Mouse (Mus musculus) CH12.LX (cell line): ENCODE results near the gene Cmtm7. TPM values are rescaled to one million over a fixed set of nuclear protein-coding genes. Genes with fewer than 3 reads are reported as not detected.

Experiments used
- DNase-seq: peaks from one replicate; pipeline ENCODE4 v3.0.0-alpha.2; 2013; ENCODE audit errors: extremely low read depth
- H3K27ac ChIP-seq: 2 replicates; pipeline ENCODE4 v1.5.1; 2012; ENCODE audit warnings: low read depth, mild to moderate bottlenecking, control low read depth, moderate library complexity; ENCODE audit not compliant: insufficient read depth
- H3K27me3 ChIP-seq: replicated peaks from 2 replicates; pipeline ENCODE3; 2012; ENCODE audit warnings: inconsistent platforms
- H3K36me3 ChIP-seq, 2 experiments: replicated peaks in 1 of 2; 2 replicates each; pipeline versions ENCODE3 to v1.6.1; 2012; ENCODE audit warnings: inconsistent platforms in 1 of 2, low read length in 1 of 2, mild to moderate bottlenecking in 1 of 2, mixed read lengths in 1 of 2, moderate library complexity in 1 of 2; ENCODE audit not compliant: control insufficient read depth in 1 of 2, insufficient read depth in 1 of 2
- H3K4me1 ChIP-seq, 2 experiments: 2 replicates each; pipeline ENCODE4 v1.6.1; 2012; ENCODE audit warnings: inconsistent platforms in 1 of 2, moderate library complexity in 1 of 2; ENCODE audit not compliant: insufficient read depth in 2 of 2, control insufficient read depth in 1 of 2
- H3K4me2 ChIP-seq: 2 replicates; pipeline ENCODE4 v1.6.1; 2012; ENCODE audit warnings: low read depth, mild to moderate bottlenecking, control low read depth; ENCODE audit not compliant: poor library complexity, insufficient read depth, severe bottlenecking
- H3K4me3 ChIP-seq, 3 experiments: fragments of 150-350 bp in 1 of 3; sonication (generic) in 1 of 3; replicated peaks in 1 of 3; 2 replicates each; pipeline versions ENCODE3 to v1.5.1; 2011 to 2012; ENCODE audit warnings: low read depth in 2 of 3, low read length in 2 of 3, mild to moderate bottlenecking in 2 of 3, moderate library complexity in 2 of 3, control low read depth in 1 of 3, improper control_type of control experiment in 1 of 3, inconsistent platforms in 1 of 3, mixed read lengths in 1 of 3; ENCODE audit not compliant: poor library complexity in 1 of 3
- H3K79me2 ChIP-seq: replicated peaks from 2 replicates; pipeline ENCODE4 v1.6.1; 2012; ENCODE audit warnings: mild to moderate bottlenecking, moderate library complexity; ENCODE audit not compliant: control insufficient read depth, poor library complexity, insufficient read depth, severe bottlenecking; ENCODE audit errors: extremely low read depth
- H3K9ac ChIP-seq: 2 replicates; pipeline ENCODE4 v1.6.1; 2012; ENCODE audit warnings: low read depth, mild to moderate bottlenecking, control low read depth, moderate library complexity; ENCODE audit not compliant: insufficient read depth
- H3K9me3 ChIP-seq: replicated peaks from 2 replicates; pipeline ENCODE3; 2012; ENCODE audit warnings: low read length, inconsistent platforms, mixed read lengths
- CHD1 ChIP-seq: IDR thresholded peaks from 2 replicates; pipeline ENCODE4 v1.6.1; 2012; ENCODE audit warnings: low read depth, low read length, improper control_type of control experiment, inconsistent platforms
- CHD2 ChIP-seq: IDR thresholded peaks from 2 replicates; pipeline ENCODE4 v1.6.1; 2011; ENCODE audit warnings: low read length, improper control_type of control experiment
- CTCF ChIP-seq, 2 experiments: IDR thresholded peaks in 1 of 2; conservative IDR thresholded peaks in 1 of 2; 2 replicates each; pipeline ENCODE4 v1.5.1; 2011 to 2012; ENCODE audit warnings: low read depth in 2 of 2, low read length in 2 of 2, improper control_type of control experiment in 1 of 2, inconsistent platforms in 1 of 2, mild to moderate bottlenecking in 1 of 2, moderate library complexity in 1 of 2
- EP300 ChIP-seq: IDR thresholded peaks from 2 replicates; pipeline ENCODE4 v1.6.1; 2011; ENCODE audit warnings: low read length, improper control_type of control experiment
- GABPA ChIP-seq: IDR thresholded peaks from 2 replicates; pipeline ENCODE4 v1.6.1; 2012; ENCODE audit warnings: low read depth, low read length, improper control_type of control experiment, inconsistent platforms; ENCODE audit not compliant: insufficient replicate concordance
- HCFC1 ChIP-seq: IDR thresholded peaks from 2 replicates; pipeline ENCODE4 v1.6.1; 2012; ENCODE audit warnings: low read depth, mild to moderate bottlenecking, inconsistent platforms, low read length, improper control_type of control experiment
- IRF4 ChIP-seq: IDR thresholded peaks from 2 replicates; pipeline ENCODE4 v1.6.1; 2014; ENCODE audit warnings: low read depth, mild to moderate bottlenecking, inconsistent platforms, low read length, improper control_type of control experiment
- JUND ChIP-seq: conservative IDR thresholded peaks from 2 replicates; pipeline ENCODE4 v1.6.1; 2011; ENCODE audit warnings: low read depth, low read length, improper control_type of control experiment
- KAT2A ChIP-seq: IDR thresholded peaks from 2 replicates; pipeline ENCODE4 v1.6.1; 2012; ENCODE audit warnings: low read length, improper control_type of control experiment, inconsistent platforms; ENCODE audit not compliant: insufficient replicate concordance
- MAFK ChIP-seq: IDR thresholded peaks from 2 replicates; pipeline ENCODE4 v1.6.1; 2011; ENCODE audit warnings: low read length, improper control_type of control experiment; ENCODE audit not compliant: insufficient replicate concordance
- MAX ChIP-seq: IDR thresholded peaks from 2 replicates; pipeline ENCODE4 v1.6.1; 2011; ENCODE audit warnings: low read length, improper control_type of control experiment
- MYC ChIP-seq: IDR thresholded peaks from 2 replicates; pipeline ENCODE4 v1.6.1; 2011; ENCODE audit warnings: low read depth, mild to moderate bottlenecking, improper control_type of control experiment, low read length
- NELFE ChIP-seq: IDR thresholded peaks from 2 replicates; pipeline ENCODE4 v1.6.1; 2011; ENCODE audit warnings: low read depth, low read length, improper control_type of control experiment
- POLR2A ChIP-seq: IDR thresholded peaks from 2 replicates; pipeline ENCODE4 v1.6.1; 2011; ENCODE audit warnings: low read depth, mild to moderate bottlenecking, improper control_type of control experiment, low read length
- POLR2AphosphoS2 ChIP-seq: IDR thresholded peaks from 2 replicates; pipeline ENCODE4 v1.6.1; 2011; ENCODE audit warnings: low read depth, low read length, improper control_type of control experiment
- RAD21 ChIP-seq: IDR thresholded peaks from 2 replicates; pipeline ENCODE4 v1.6.1; 2011; ENCODE audit warnings: low read depth, mild to moderate bottlenecking, low read length, improper control_type of control experiment, moderate library complexity
- SIN3A ChIP-seq: IDR thresholded peaks from 2 replicates; pipeline ENCODE4 v1.6.1; 2012; ENCODE audit warnings: low read length, improper control_type of control experiment, inconsistent platforms
- SMC3 ChIP-seq: IDR thresholded peaks from 2 replicates; pipeline ENCODE4 v1.6.1; 2011; ENCODE audit warnings: low read depth, low read length, improper control_type of control experiment
- TCF12 ChIP-seq: IDR thresholded peaks from 2 replicates; pipeline ENCODE4 v1.6.1; 2014; ENCODE audit warnings: low read depth, mild to moderate bottlenecking, inconsistent platforms, low read length, improper control_type of control experiment
- UBTF ChIP-seq: IDR thresholded peaks from 2 replicates; pipeline ENCODE4 v1.6.1; 2012; ENCODE audit warnings: low read depth, mild to moderate bottlenecking, inconsistent platforms, low read length, improper control_type of control experiment, moderate library complexity
- USF1 ChIP-seq: IDR thresholded peaks from 2 replicates; pipeline ENCODE4 v1.6.1; 2014; ENCODE audit warnings: low read depth, mild to moderate bottlenecking, inconsistent platforms, low read length, improper control_type of control experiment
- USF2 ChIP-seq: conservative IDR thresholded peaks from 2 replicates; pipeline ENCODE4 v1.6.1; 2011; ENCODE audit warnings: low read depth, low read length, improper control_type of control experiment
- ZC3H11A ChIP-seq: IDR thresholded peaks from 2 replicates; pipeline ENCODE4 v1.6.1; 2012; ENCODE audit warnings: low read depth, mild to moderate bottlenecking, inconsistent platforms, low read length, improper control_type of control experiment
- ZKSCAN1 ChIP-seq: IDR thresholded peaks from 2 replicates; pipeline ENCODE4 v1.6.1; 2012; ENCODE audit warnings: low read depth, inconsistent platforms, low read length, improper control_type of control experiment, borderline replicate concordance
- dilution Hi-C: fragments of 300-500 bp; cut with MboI; formaldehyde crosslinking; loops from 2 replicates; pipeline ENCODE4 v1.14.3; 2020; ENCODE audit warnings: low sequenced_read_pairs; ENCODE audit not compliant: extremely low pct_unique_long_range_greater_than_20kb, extremely low pct_ligation_motif_present
- in situ Hi-C: fragments of 300-500 bp; cut with MboI; formaldehyde crosslinking; loops from 3 replicates; pipeline ENCODE4 v1.14.3; 2019; ENCODE audit warnings: low sequenced_read_pairs, low pct_ligation_motif_present, low pct_unique_long_range_greater_than_20kb, mixed read lengths
- polyA plus RNA-seq: library from polyadenylated mRNA; unstranded; fragments of >175 nt; gene quantifications from 2 replicates; pipeline ENCODE4 v1.2.1, GENCODE M21; 2012; ENCODE audit warnings: low read depth; ENCODE audit not compliant: insufficient read length
- total RNA-seq, 2 experiments: library from RNA; depleted of rRNA; stranded (reverse); fragments of 300-350 nt in 1 of 2; fragments of >200 nt in 1 of 2; gene quantifications; 2 replicates each; pipeline ENCODE4 v1.2.3; 2012 to 2014

Cmtm7 gene
- total and polyA plus RNA-seq, 3 experiments: 45.5 to 80.8 (median 46.0) TPM

DNA sequence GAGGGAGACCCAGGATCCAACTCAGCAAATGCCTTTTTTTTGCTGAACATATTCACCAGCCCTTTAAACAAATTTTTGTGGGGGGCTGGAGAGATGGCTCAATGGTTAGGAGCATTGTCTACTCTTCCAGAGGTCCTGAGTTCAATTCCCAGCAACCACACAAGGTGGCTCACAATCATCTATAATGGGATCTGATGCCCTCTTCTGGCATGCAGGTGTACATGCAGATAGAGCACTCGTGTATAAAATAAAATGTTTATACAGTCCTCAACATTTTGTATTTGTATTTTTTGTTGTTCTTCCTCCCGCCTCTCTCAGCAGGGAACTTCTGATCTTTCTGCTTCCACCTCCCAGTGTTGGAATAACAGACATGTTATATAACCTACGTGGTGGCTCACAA lies 30.1 kb downstream of the Cmtm7 start:
- Histone ChIP-seq H3K27ac (no peak overlapping the region), H3K4me3 (no peak overlapping the region), H3K9me3 (no peaks in the 10 kb centered on the region), H3K36me3 (peaks cover 32 to 60% of the 10 kb centered on the region in 2 experiments), H3K4me1 (peaks cover 0 to 27% of the 10 kb centered on the region in 2 experiments; a peak in 2 of 4 replicates), H3K79me2 (no peaks in the 10 kb centered on the region), H3K4me2 (peak overlapping the region; percentile 70; the same call in 1 of the 2 replicates), H3K27me3 (no peaks in the 10 kb centered on the region), H3K9ac (no peak overlapping the region)
- dilution Hi-C loops (no loop called here), in situ Hi-C loops (loop anchor here (10.0 kb wide), 1 partner anchor 107 kb away; the partner anchor contains the start of gene Cnot10)
- TF ChIP-seq RAD21 (no peak), SIN3A (no peak), CHD2 (no peak), POLR2AphosphoS2 (no peak), POLR2A (no peak), CTCF (conservative IDR thresholded peaks at IDR 0.05 in 1 of 2, IDR thresholded peaks at IDR 0.05 in 1 of 2; ENCODE audit: low read depth in 2 of 2, low read length in 2 of 2) (peak in 1 of 2 experiments; percentile 42; a peak in 2 of 4 replicates)
- no peak for DNase-seq

GRCm38 (mm10) chr9:114747466-114747865 lies 34.2 kb downstream of the Cmtm7 start:
- dilution Hi-C loops: no loop called here
- H3K79me2 ChIP-seq: no peaks in the 10 kb centered on the region
- TF ChIP-seq ZKSCAN1: no peak
- no peak for TF ChIP-seq USF1
- TF ChIP-seq SMC3: no peak
- no peak for TF ChIP-seq TCF12
- TF ChIP-seq CTCF (conservative IDR thresholded peaks at IDR 0.05 in 1 of 2, IDR thresholded peaks at IDR 0.05 in 1 of 2; ENCODE audit: low read depth in 2 of 2, low read length in 2 of 2): no peak
- TF ChIP-seq CHD1: no peak
- TF ChIP-seq NELFE: no peak
- no peak for TF ChIP-seq ZC3H11A
- TF ChIP-seq HCFC1: no peak
- no peak for TF ChIP-seq USF2
- no peak for TF ChIP-seq UBTF
- TF ChIP-seq MAFK: no peak
- TF ChIP-seq EP300: no peak
- TF ChIP-seq GABPA: no peak
- no peak for TF ChIP-seq MYC
- no peak for TF ChIP-seq MAX
- no peak for TF ChIP-seq JUND
- no peak for TF ChIP-seq KAT2A
- no peak for TF ChIP-seq IRF4
- TF ChIP-seq, all 38 proteins: peak for 0
- no peak overlapping the region for H3K27ac ChIP-seq
- in situ Hi-C loops: no loop called here
- H3K27me3 ChIP-seq: no peaks in the 10 kb centered on the region
- no peak overlapping the region for H3K9ac ChIP-seq
- H3K4me3 ChIP-seq: no peak overlapping the region
- no peak for DNase-seq
- peaks cover 43 to 74% of the 10 kb centered on the region in 2 experiments for H3K36me3 ChIP-seq
- H3K4me1 ChIP-seq: peaks cover under 1 to 35% of the 10 kb centered on the region in 2 experiments; a peak in 3 of 4 replicates
- H3K4me2 ChIP-seq: no peak overlapping the region
- H3K9me3 ChIP-seq: no peaks in the 10 kb centered on the region
